Mouse (Mus musculus) c-Kit-positive CD71-positive TER-119-positive erythroid progenitor cells, embryonic 14.5 days (primary cell): ENCODE measurements around the gene Olfr967.
"Not testable (repeated sequence)": the region's sequence is repeated elsewhere in the genome, so short reads cannot be mapped to it uniquely, and the experiment has no call there.

Source experiments
- DNase-seq: peaks from one replicate; pipeline ENCODE4 v3.0.0-alpha.2; 2013; ENCODE audit warnings: low spot score

The Olfr967 gene

DNA sequence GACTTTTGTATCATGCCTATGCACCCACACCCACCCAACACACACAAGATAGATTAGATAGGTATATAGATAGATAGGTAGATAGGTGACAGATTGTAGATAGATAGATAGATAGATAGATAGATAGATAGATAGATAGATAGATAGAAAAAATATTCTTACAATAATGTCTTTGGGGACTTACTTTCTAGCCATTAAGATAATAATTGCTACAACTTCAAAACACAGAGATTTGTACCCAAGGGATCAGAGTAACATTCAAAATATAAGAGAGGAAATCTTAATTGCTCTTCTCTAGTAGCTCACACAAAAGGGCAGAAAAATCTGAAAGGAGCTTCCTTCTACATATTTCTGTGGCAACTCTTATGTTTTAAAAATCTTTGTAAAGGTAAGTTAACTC lies at the start of gene Olfr967:
TSS of gene Olfr967 (plus strand) at position 301 of the 400 bp plus-strand sequence.
- no peak for DNase-seq

DNA sequence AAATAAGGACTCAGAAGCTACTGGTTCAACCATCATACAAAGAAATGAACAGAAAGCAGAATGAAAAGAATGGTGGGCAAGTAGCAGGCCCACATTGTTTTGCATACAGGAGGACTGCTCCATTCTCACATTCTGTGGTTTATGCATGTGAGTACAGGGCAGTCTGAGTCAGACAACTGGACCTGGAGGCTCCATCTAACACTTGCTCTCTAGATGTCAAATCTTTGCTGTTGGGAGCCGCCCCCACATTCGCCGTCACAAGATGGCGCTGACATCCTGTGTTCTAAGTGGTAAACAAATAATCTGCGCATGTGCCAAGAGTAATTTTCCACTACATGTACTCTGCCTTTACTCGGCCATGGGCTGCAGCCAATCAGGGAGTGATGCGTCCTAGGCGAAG lies 44.9 kb upstream of the Olfr967 start:
- not testable (repeated sequence) for DNase-seq

DNA sequence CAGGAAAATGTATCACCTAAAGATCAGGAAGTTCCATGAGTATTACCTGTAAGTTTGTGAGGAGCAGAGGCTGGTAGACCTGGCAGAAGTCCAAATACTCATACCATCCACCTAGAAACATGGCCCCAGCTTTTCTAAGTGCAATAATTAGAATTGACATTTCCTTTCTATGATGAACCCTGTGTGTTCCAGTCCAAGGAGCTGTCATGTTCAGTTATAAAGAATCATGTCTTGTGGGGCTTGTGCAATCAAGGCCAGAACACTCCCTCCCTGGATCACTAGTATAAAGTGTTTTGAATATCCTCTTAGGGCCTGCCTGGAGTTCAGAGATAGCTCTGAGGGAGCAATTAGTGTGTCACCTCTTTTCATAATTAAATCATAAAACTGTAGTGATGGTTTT lies 39.0 kb upstream of the Olfr967 start, which contains the start of gene Olfr149:
TSS of gene Olfr149 (minus strand) at position 101 of the 400 bp plus-strand sequence.
- DNase-seq: no peak

DNA sequence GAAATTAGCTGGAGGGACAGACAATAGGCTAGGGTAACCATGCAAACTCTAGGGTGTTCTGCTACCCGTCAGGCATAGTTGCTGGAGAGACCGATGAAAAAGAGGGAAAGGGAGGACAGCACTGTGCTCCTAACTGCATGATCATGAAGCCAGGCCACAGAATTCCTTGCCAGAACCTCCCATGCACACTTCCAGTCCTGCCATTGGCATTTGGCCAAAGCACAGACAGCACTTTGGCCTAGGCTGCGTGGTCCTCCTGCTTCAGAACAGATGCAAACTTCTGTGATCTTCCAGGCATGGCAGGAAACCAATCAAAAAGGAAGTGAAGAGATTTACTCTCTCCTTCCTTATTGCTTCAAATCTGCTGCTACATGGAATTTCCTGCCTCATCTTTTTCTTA lies 37.1 kb upstream of the Olfr967 start:
- DNase-seq: no peak

DNA sequence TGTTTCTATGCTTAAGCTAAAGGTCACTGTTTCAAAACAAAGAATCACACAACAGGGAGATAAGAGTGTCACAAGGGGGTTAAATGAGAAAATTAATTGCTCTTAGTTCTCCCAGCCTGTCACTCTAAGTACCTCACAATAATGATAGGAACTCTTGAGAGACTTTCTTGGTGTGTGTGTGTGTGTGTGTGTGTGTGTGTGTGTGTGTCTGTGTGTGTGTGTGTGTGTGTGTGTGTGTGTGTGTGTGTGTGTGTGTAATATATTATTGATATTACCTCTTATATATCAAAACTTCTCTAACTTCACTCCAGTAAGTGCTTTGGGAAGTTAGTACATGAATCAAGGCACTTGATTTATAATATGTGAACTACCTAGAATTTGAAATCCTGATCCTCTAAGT lies 35.0 kb upstream of the Olfr967 start, which contains the start of gene Olfr965:
TSS of gene Olfr965 (plus strand) at position 301 of the 400 bp plus-strand sequence.
- no peak for DNase-seq

DNA sequence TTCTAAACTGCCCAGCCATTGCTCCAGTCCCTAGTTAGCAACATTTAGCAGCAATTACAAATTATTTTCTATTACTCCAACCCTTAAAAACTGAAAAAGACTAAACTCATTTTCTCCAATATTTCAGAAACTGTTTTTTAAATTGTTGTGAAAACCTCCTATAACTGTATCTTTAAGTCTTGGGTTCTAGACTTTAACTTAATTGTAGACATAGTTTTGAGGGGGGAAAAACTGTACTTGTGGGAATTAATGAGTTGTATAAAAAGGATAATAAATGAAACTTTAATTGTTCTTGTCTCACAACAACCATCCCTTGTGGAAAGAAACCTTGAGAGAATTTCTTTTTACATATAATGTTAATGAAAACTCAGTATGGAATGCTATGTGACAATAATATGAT lies 15.4 kb upstream of the Olfr967 start, which contains the start of gene Olfr150:
TSS of gene Olfr150 (plus strand) at position 301 of the 400 bp plus-strand sequence.
- no peak for DNase-seq

DNA sequence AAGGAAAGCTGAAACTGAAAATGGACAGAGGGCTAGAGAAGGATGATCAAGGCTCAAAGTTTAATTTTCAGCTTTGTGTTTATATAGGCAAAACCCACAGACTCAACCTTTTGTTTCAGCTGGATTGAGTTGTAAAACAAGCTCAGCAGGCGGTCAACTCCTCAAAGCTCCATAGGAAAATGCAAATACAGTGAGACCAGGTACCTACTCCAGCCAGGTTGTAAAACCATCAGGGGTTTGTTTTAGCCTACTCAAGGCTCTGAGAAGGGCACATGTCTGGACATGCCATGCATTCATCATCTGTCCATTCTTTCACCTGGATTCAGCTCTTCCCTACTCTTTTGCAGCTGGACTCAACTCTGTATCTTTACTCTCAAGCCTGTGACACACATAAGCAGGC lies 5.3 kb upstream of the Olfr967 start:
- DNase-seq: no peak

DNA sequence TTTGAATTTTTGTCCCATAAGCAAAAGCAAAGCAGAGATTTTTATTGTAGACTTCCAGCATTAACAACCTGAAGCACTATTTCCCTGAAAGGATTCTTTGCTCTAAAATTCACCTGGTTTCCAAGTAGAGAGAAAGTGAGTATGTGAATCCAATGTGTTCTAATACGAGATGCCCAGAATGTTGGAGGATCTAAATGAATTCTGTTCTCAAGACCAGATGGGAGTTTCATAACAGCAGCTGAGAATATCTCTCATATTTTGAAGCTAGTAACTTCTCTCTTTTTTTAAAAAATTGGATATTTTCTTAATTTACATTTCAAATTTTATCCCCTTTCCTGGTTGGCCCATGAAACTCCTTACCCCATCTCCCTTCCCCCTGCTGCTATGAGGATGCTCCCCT lies 379 bp downstream of the Olfr967 start:
- no peak for DNase-seq

DNA sequence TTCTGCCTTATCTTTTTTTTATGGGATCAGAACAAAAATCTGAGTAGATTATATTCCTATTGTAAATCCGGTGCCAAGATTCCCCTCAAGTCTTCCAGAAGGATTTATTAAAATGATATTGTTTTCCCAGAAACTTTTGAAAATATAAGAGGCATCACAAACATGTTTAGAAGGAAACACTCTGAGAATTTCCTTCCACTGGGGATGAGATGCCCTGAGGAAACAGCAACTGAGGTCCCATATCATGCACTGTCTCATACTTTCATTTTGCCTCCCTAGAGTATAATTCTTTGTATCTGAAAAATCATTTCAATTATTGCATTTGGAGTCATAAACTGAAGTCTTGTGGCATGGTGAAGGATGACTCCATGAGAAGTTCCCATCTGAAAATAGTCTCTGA lies 37.1 kb downstream of the Olfr967 start, which contains the start of gene Olfr968:
TSS of gene Olfr968 (minus strand) at position 101 of the 400 bp plus-strand sequence.
- no peak for DNase-seq

DNA sequence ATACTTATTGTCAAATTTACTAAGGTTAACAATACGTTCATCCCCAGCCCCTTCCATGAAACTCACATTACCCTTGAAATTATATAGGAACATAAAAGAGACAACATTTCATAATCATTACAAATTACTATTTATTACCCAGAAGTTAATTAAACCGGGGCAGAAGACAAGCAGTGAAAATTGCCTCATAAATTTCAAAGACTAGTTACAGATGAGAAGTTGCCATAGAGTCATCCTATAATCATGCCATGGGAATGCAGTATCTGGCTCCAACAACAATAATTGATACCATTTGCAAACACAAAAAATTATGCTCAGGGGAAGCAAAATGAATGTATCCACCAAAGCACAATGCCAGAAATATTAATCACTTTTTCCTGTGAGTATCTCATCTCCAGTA lies 44.5 kb downstream of the Olfr967 start, which contains the start of gene Olfr969:
TSS of gene Olfr969 (plus strand) at position 388 of the 400 bp plus-strand sequence.
- no peak for DNase-seq
